ENCODE assay signal across 1 mouse cellular context in the genomic region with DNA sequence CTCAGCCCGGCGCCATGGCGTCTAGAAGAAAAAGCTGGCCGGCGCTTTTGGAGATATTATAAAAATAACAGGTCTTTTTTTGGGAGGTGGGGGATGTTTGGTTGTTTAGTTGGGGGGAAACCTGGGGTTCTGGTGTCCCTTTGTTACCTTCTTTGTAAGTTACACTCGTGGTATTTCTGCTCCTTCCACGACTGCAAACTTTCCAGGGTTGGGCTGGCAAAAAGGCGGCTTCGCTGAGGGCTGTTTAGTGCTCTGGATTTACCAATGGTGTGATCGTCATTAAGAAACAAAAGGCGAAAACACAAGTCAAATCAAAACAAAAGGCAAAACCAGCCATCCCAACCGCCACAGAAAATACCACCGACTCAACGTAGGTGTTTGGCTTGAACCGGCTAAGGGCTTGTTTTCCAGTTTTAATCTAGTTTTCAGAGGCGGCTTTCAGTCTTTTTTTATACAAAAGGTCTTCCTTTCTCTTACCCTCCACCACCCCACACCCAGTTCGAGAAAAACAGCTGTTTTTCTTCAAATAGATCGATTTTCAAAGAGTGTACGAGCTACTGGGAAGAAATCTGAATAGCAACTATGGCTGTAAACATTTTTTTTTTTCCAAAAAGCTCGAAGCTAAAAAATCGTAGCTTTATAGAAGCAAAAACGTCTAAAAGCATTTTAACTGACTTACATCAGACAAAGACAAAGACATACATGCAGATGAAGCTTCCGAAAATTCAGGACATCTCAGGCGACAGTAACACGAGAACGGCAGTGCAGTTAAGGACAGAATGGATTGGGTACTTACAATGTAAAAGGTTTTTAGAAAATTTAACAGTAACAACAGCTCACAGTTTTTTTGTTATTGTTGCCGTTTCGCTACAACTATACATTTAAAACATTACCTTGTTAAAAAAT.
A peak's percentile ranks its signal among the peaks of the same experiment; 100 is the strongest.
TF ChIP-seq lines count a peak whose summit lies in the region.

No protein-coding gene starts in this region.

TF ChIP-seq in MEL, 35 proteins besides CTCF, POLR2A, EP300 and RAD21:
- TF ChIP-seq TAL1 (IDR thresholded peaks at IDR 0.05; ENCODE audit: low read length) (no peak), MYC (IDR thresholded peaks at IDR 0.05; ENCODE audit: low read depth, low read length) (peak; percentile 38), TBP (IDR thresholded peaks at IDR 0.05; ENCODE audit: low read depth, low read length) (no peak; the same call in 1 of the 2 replicates), SIN3A (IDR thresholded peaks at IDR 0.05; ENCODE audit: low read length) (0 out of 2 replicates have a peak, but pooled peaks have one; percentile 27), POLR2AphosphoS2 (IDR thresholded peaks at IDR 0.05; ENCODE audit: low read length) (0 out of 2 replicates have a peak, but pooled peaks have one; percentile 9), ZNF384 (IDR thresholded peaks at IDR 0.05; ENCODE audit: low read depth, low read length) (0 out of 2 replicates have a peak, but pooled peaks have one; percentile 0), CHD1 (IDR thresholded peaks at IDR 0.05; ENCODE audit: low read depth, low read length) (peak; percentile 98), MXI1 (IDR thresholded peaks at IDR 0.05; ENCODE audit: low read depth, low read length) (no peak), ZC3H11A (IDR thresholded peaks at IDR 0.05; ENCODE audit: low read depth, low read length) (no peak)
